Mouse (Mus musculus): ENCODE data around the gene Ptgis. TPM values are rescaled to one million over a fixed set of nuclear protein-coding genes. Genes with fewer than 3 reads are reported as not detected.

Gene Ptgis
- polyA plus RNA-seq, 1 experiment from 2014 or later: 26.6 TPM

GRCm38 (mm10) chr2:167175284-167175683 lies 65.1 kb downstream of the Ptgis start:
- WGBS: 90% methylated on average over 6 of the region's 6 CpGs

GRCm38 (mm10) chr2:167173051-167173875 lies 67.1 kb downstream of the Ptgis start:
- Histone ChIP-seq H3K4me1 (ENCODE audit: control insufficient read depth, insufficient read depth, low read length) (0 out of 2 replicates have a peak, but pooled peaks cover 3% of the 10 kb centered on the region), H3K9me3 (ENCODE audit: control insufficient read depth, low read depth, low read length) (no peaks in the 10 kb centered on the region), H3K4me3 (ENCODE audit: low read depth, low read length) (no peak overlapping the region), H3K36me3 (ENCODE audit: control insufficient read depth, insufficient read depth, low read length) (no peaks in the 10 kb centered on the region), H3K9ac (replicated peaks; ENCODE audit: low read depth, low read length) (no peak overlapping the region), H3K4me2 (replicated peaks; ENCODE audit: low read depth, low read length) (no peak overlapping the region), H3K27ac (ENCODE audit: low read length) (peak overlapping the region; percentile 64; the same call in 1 of the 2 replicates), H3K27me3 (ENCODE audit: control insufficient read depth, insufficient read depth, low read length) (no peaks in the 10 kb centered on the region)
- 68% methylated on average over 5 of the region's 5 CpGs for WGBS
- peak; percentile 76; the same call in 1 of the 2 replicates for ATAC-seq (ENCODE audit: insufficient number of reproducible peaks, insufficient read depth, low FRiP score, low read depth)

More at GRCm38 (mm10) chr2:167175284-167175683, 65.1 kb downstream of the Ptgis start:
- no peak overlapping the region for H3K4me2 ChIP-seq (replicated peaks; ENCODE audit: low read depth, low read length)
- H3K9ac ChIP-seq (replicated peaks; ENCODE audit: low read depth, low read length): no peak overlapping the region
- no peak for ATAC-seq (ENCODE audit: insufficient number of reproducible peaks, insufficient read depth, low FRiP score, low read depth)
- H3K36me3 ChIP-seq (ENCODE audit: control insufficient read depth, insufficient read depth, low read length): no peaks in the 10 kb centered on the region
- H3K27me3 ChIP-seq (ENCODE audit: control insufficient read depth, insufficient read depth, low read length): no peaks in the 10 kb centered on the region
- H3K4me1 ChIP-seq (ENCODE audit: control insufficient read depth, insufficient read depth, low read length): no peaks in the 10 kb centered on the region
- no peaks in the 10 kb centered on the region for H3K9me3 ChIP-seq (ENCODE audit: control insufficient read depth, low read depth, low read length)
- H3K4me3 ChIP-seq (ENCODE audit: low read depth, low read length): no peak overlapping the region
- H3K27ac ChIP-seq (ENCODE audit: low read length): no peak overlapping the region

- no peak overlapping the region for H3K4me3 ChIP-seq (ENCODE audit: low read depth, low read length)
- no peak overlapping the region for H3K27ac ChIP-seq (ENCODE audit: low read length)
- no peaks in the 10 kb centered on the region for H3K36me3 ChIP-seq (ENCODE audit: control insufficient read depth, insufficient read depth, low read length)
- peak; percentile 33; the same call in 1 of the 2 replicates for ATAC-seq (ENCODE audit: insufficient number of reproducible peaks, insufficient read depth, low FRiP score, low read depth)
- H3K27me3 ChIP-seq (ENCODE audit: control insufficient read depth, insufficient read depth, low read length): no peaks in the 10 kb centered on the region
- WGBS: 39% methylated on average over 11 of the region's 11 CpGs
- H3K9ac ChIP-seq (replicated peaks; ENCODE audit: low read depth, low read length): no peak overlapping the region
- H3K4me1 ChIP-seq (ENCODE audit: control insufficient read depth, insufficient read depth, low read length): peaks cover 11% of the 10 kb centered on the region; the same call in 1 of the 2 replicates
- no peaks in the 10 kb centered on the region for H3K9me3 ChIP-seq (ENCODE audit: control insufficient read depth, low read depth, low read length)
- no peak overlapping the region for H3K4me2 ChIP-seq (replicated peaks; ENCODE audit: low read depth, low read length)
Observed at GRCm38 (mm10) chr2:167167515-167168212, 72.7 kb downstream of the Ptgis start.

- H3K9me3 ChIP-seq (ENCODE audit: control insufficient read depth, low read depth, low read length): no peaks in the 10 kb centered on the region
- H3K4me1 ChIP-seq (ENCODE audit: control insufficient read depth, insufficient read depth, low read length): peaks cover 11% of the 10 kb centered on the region; the same call in 1 of the 2 replicates
- no peak for ATAC-seq (ENCODE audit: insufficient number of reproducible peaks, insufficient read depth, low FRiP score, low read depth)
- H3K4me3 ChIP-seq (ENCODE audit: low read depth, low read length): no peak overlapping the region
- H3K27me3 ChIP-seq (ENCODE audit: control insufficient read depth, insufficient read depth, low read length): no peaks in the 10 kb centered on the region
- no peaks in the 10 kb centered on the region for H3K36me3 ChIP-seq (ENCODE audit: control insufficient read depth, insufficient read depth, low read length)
- H3K27ac ChIP-seq (ENCODE audit: low read length): no peak overlapping the region
- no peak overlapping the region for H3K9ac ChIP-seq (replicated peaks; ENCODE audit: low read depth, low read length)
- 58% methylated on average over 9 of the region's 9 CpGs for WGBS
- no peak overlapping the region for H3K4me2 ChIP-seq (replicated peaks; ENCODE audit: low read depth, low read length)
Observed at GRCm38 (mm10) chr2:167163600-167163999, 76.8 kb downstream of the Ptgis start.

GRCm38 (mm10) chr2:167163134-167163533 lies 77.3 kb downstream of the Ptgis start:
- 91% methylated on average over 10 of the region's 10 CpGs for WGBS
- H3K36me3 ChIP-seq (ENCODE audit: control insufficient read depth, insufficient read depth, low read length): no peaks in the 10 kb centered on the region
- no peaks in the 10 kb centered on the region for H3K27me3 ChIP-seq (ENCODE audit: control insufficient read depth, insufficient read depth, low read length)
- no peak overlapping the region for H3K9ac ChIP-seq (replicated peaks; ENCODE audit: low read depth, low read length)
- no peak overlapping the region for H3K4me3 ChIP-seq (ENCODE audit: low read depth, low read length)
- H3K4me1 ChIP-seq (ENCODE audit: control insufficient read depth, insufficient read depth, low read length): peaks cover 7% of the 10 kb centered on the region; the same call in 1 of the 2 replicates
- H3K27ac ChIP-seq (ENCODE audit: low read length): no peak overlapping the region
- no peak overlapping the region for H3K4me2 ChIP-seq (replicated peaks; ENCODE audit: low read depth, low read length)
- H3K9me3 ChIP-seq (ENCODE audit: control insufficient read depth, low read depth, low read length): no peaks in the 10 kb centered on the region
- no peak for ATAC-seq (ENCODE audit: insufficient number of reproducible peaks, insufficient read depth, low FRiP score, low read depth)

- H3K9me3 ChIP-seq (ENCODE audit: control insufficient read depth, low read depth, low read length): no peaks in the 10 kb centered on the region
- WGBS: 66% methylated on average over 10 of the region's 10 CpGs
- no peaks in the 10 kb centered on the region for H3K27me3 ChIP-seq (ENCODE audit: control insufficient read depth, insufficient read depth, low read length)
- no peaks in the 10 kb centered on the region for H3K36me3 ChIP-seq (ENCODE audit: control insufficient read depth, insufficient read depth, low read length)
- no peak overlapping the region for H3K9ac ChIP-seq (replicated peaks; ENCODE audit: low read depth, low read length)
- H3K4me3 ChIP-seq (ENCODE audit: low read depth, low read length): no peak overlapping the region
- no peak overlapping the region for H3K27ac ChIP-seq (ENCODE audit: low read length)
- no peak for ATAC-seq (ENCODE audit: insufficient number of reproducible peaks, insufficient read depth, low FRiP score, low read depth)
- 0 out of 2 replicates have a peak, but pooled peaks cover 2% of the 10 kb centered on the region for H3K4me1 ChIP-seq (ENCODE audit: control insufficient read depth, insufficient read depth, low read length)
- H3K4me2 ChIP-seq (replicated peaks; ENCODE audit: low read depth, low read length): no peak overlapping the region
Observed at GRCm38 (mm10) chr2:167162516-167163021, 77.8 kb downstream of the Ptgis start.

- H3K4me1 ChIP-seq (ENCODE audit: control insufficient read depth, insufficient read depth, low read length): peaks cover 8% of the 10 kb centered on the region; the same call in 1 of the 2 replicates
- H3K9me3 ChIP-seq (ENCODE audit: control insufficient read depth, low read depth, low read length): no peaks in the 10 kb centered on the region
- H3K27ac ChIP-seq (ENCODE audit: low read length): no peak overlapping the region
- no peak overlapping the region for H3K9ac ChIP-seq (replicated peaks; ENCODE audit: low read depth, low read length)
- no peak overlapping the region for H3K4me3 ChIP-seq (ENCODE audit: low read depth, low read length)
- H3K36me3 ChIP-seq (ENCODE audit: control insufficient read depth, insufficient read depth, low read length): no peaks in the 10 kb centered on the region
- ATAC-seq (ENCODE audit: insufficient number of reproducible peaks, insufficient read depth, low FRiP score, low read depth): no peak
- H3K4me2 ChIP-seq (replicated peaks; ENCODE audit: low read depth, low read length): no peak overlapping the region
- 87% methylated on average over 4 of the region's 4 CpGs for WGBS
- H3K27me3 ChIP-seq (ENCODE audit: control insufficient read depth, insufficient read depth, low read length): no peaks in the 10 kb centered on the region
Observed at GRCm38 (mm10) chr2:167159721-167160120, 80.7 kb downstream of the Ptgis start.

- H3K27ac ChIP-seq (ENCODE audit: low read length): no peak overlapping the region
- H3K4me3 ChIP-seq (ENCODE audit: low read depth, low read length): no peak overlapping the region
- ATAC-seq (ENCODE audit: insufficient number of reproducible peaks, insufficient read depth, low FRiP score, low read depth): no peak
- WGBS: 84% methylated on average over 5 of the region's 5 CpGs
- H3K27me3 ChIP-seq (ENCODE audit: control insufficient read depth, insufficient read depth, low read length): no peaks in the 10 kb centered on the region
- H3K9ac ChIP-seq (replicated peaks; ENCODE audit: low read depth, low read length): no peak overlapping the region
- H3K4me2 ChIP-seq (replicated peaks; ENCODE audit: low read depth, low read length): no peak overlapping the region
- peaks cover 8% of the 10 kb centered on the region; the same call in 1 of the 2 replicates for H3K4me1 ChIP-seq (ENCODE audit: control insufficient read depth, insufficient read depth, low read length)
- H3K9me3 ChIP-seq (ENCODE audit: control insufficient read depth, low read depth, low read length): no peaks in the 10 kb centered on the region
- no peaks in the 10 kb centered on the region for H3K36me3 ChIP-seq (ENCODE audit: control insufficient read depth, insufficient read depth, low read length)
Observed at GRCm38 (mm10) chr2:167158780-167159179, 81.6 kb downstream of the Ptgis start.
